Mouse (Mus musculus) embryonic facial prominence, embryonic 12.5 days (tissue): ENCODE measurements around the gene Rpl35. TPM values are rescaled to one million over a fixed set of nuclear protein-coding genes. Genes with fewer than 3 reads are reported as not detected.

ENCODE experiments used
- ATAC-seq: fragments of 200-750 bp; cut with Nextera tagmentation; 2 replicates; pipeline ENCODE4 v1.8.0; 2017; ENCODE audit not compliant: insufficient number of reproducible peaks, insufficient read depth, low FRiP score, low TSS enrichment
- H3K27ac ChIP-seq: fragments of 300-500 bp; sonication (generic); 2 replicates; pipeline ENCODE4 v1.5.1; 2016; ENCODE audit warnings: mild to moderate bottlenecking
- H3K27me3 ChIP-seq: fragments of 300-500 bp; sonication (generic); 2 replicates; pipeline ENCODE4 v1.6.1; 2016; ENCODE audit warnings: mild to moderate bottlenecking, moderate library complexity
- H3K36me3 ChIP-seq: fragments of 300-500 bp; sonication (generic); 2 replicates; pipeline ENCODE4 v1.6.1; 2016; ENCODE audit warnings: mild to moderate bottlenecking
- H3K4me1 ChIP-seq: fragments of 300-500 bp; sonication (generic); 2 replicates; pipeline ENCODE4 v1.6.1; 2016
- H3K4me2 ChIP-seq: fragments of 300-500 bp; sonication (generic); replicated peaks from 2 replicates; pipeline ENCODE4 v1.6.1; 2016; ENCODE audit warnings: mild to moderate bottlenecking, moderate library complexity
- H3K4me3 ChIP-seq: fragments of 300-500 bp; sonication (generic); 2 replicates; pipeline ENCODE4 v1.5.1; 2016; ENCODE audit warnings: mild to moderate bottlenecking
- H3K9ac ChIP-seq: fragments of 300-500 bp; sonication (generic); 2 replicates; pipeline ENCODE4 v1.6.1; 2016; ENCODE audit warnings: mild to moderate bottlenecking, moderate library complexity
- H3K9me3 ChIP-seq: fragments of 300-500 bp; sonication (generic); 2 replicates; pipeline ENCODE4 v1.6.1; 2016; ENCODE audit warnings: mild to moderate bottlenecking, moderate library complexity
- WGBS: fragments of 180-500 bp; shearing (Covaris S2); methylation state at CpG from one replicate; pipeline ENCODE4 v1.1.7; 2016; 5-methylcytosine and 5-hydroxymethylcytosine counted together
- polyA plus RNA-seq: library from polyadenylated mRNA; unstranded; fragments of >200 nt; fragmentation: Nextera tagmentation; extraction: Ambion mirVana; gene quantifications from 2 replicates; pipeline ENCODE4 v1.2.1, GENCODE M21; 2016

Rpl35 gene
- polyA plus RNA-seq, 1 experiment from 2014 or later, result 1,116 TPM

DNA sequence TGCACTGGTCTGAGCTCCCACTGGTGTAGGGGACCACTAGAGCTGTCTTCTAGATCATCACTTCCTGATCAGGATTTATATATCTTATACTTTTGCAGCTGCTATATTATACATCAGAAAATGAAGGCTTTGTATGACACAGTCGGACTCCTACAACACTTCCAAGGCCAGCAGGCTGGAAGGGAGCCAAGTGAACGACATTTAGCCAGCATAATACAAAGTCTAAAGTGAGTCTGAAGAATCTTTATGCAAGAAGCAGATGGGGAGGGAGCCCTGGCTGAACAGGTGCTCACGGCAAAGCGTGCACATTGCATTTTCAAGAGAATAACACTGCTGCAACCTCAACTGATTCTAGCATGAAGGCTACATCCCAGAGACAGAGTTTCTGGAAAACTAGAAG lies 13.0 kb downstream of the Rpl35 start:
- 61% methylated on average over 4 of the region's 4 CpGs for whole genome bisulfite sequencing
- H3K27me3 ChIP-seq, result no peaks in the 10 kb centered on the region
- no peaks in the 10 kb centered on the region for H3K36me3 ChIP-seq
- H3K9ac ChIP-seq, result no peak overlapping the region
- ATAC-seq, result no peak
- H3K4me3 ChIP-seq, result no peak overlapping the region
- no peak overlapping the region for H3K4me2 ChIP-seq
- no peaks in the 10 kb centered on the region for H3K9me3 ChIP-seq
- 0 out of 2 replicates have a peak, but pooled peaks cover 5% of the 10 kb centered on the region for H3K4me1 ChIP-seq
- no peak overlapping the region for H3K27ac ChIP-seq

DNA sequence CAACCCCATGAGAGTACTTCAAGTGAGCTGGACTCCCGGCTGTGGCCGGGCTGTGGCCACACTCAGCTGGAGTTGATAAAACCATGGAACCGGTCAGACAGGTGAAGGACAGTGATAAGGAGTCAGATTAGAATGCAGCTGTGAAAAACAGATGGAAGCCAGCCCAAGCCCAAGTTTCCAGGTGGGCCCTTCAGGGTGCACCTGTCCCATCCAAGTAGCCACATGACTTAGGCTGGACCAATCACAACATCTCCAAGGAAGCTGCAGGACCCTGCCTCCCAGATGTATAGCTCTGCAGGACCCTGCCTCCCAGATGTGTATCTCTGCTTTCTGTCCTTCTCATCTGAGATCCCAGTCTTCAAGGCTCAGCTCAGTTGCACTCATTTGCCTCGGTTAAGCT lies 13.4 kb downstream of the Rpl35 start:
- Histone ChIP-seq H3K36me3 (no peaks in the 10 kb centered on the region), H3K4me1 (0 out of 2 replicates have a peak, but pooled peaks cover 3% of the 10 kb centered on the region), H3K27me3 (no peaks in the 10 kb centered on the region), H3K4me2 (no peak overlapping the region), H3K9ac (no peak overlapping the region), H3K4me3 (no peak overlapping the region), H3K9me3 (no peaks in the 10 kb centered on the region), H3K27ac (no peak overlapping the region)
- no peak for ATAC-seq
- WGBS, result 69% methylated on average over 4 of the region's 4 CpGs

DNA sequence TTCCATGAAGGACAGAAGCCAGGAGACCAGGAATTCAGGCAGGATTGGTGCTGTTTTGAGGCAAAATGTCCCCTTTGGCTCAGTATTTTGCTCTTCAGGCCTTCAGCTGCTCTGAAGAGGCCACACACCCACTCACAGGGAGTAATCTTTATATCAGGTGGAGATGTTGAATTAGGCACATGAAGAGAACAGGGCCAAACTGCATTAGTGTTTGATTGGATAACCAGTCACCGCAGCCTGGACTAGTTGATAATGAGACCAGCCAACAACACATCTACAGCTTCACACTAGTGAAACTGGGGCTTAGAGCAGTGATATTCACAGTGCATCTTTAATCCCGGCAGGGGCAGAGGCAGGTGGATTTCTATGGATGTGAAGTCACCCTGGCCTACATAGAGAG lies 16.5 kb downstream of the Rpl35 start:
- no peak overlapping the region for H3K27ac ChIP-seq
- no peak overlapping the region for H3K4me2 ChIP-seq
- ATAC-seq, result no peak
- H3K4me1 ChIP-seq, result 0 out of 2 replicates have a peak, but pooled peaks cover 3% of the 10 kb centered on the region
- 95% methylated on average over 2 of the region's 2 CpGs for WGBS
- H3K9me3 ChIP-seq, result no peaks in the 10 kb centered on the region
- H3K27me3 ChIP-seq, result no peaks in the 10 kb centered on the region
- no peaks in the 10 kb centered on the region for H3K36me3 ChIP-seq
- H3K9ac ChIP-seq, result no peak overlapping the region
- no peak overlapping the region for H3K4me3 ChIP-seq

DNA sequence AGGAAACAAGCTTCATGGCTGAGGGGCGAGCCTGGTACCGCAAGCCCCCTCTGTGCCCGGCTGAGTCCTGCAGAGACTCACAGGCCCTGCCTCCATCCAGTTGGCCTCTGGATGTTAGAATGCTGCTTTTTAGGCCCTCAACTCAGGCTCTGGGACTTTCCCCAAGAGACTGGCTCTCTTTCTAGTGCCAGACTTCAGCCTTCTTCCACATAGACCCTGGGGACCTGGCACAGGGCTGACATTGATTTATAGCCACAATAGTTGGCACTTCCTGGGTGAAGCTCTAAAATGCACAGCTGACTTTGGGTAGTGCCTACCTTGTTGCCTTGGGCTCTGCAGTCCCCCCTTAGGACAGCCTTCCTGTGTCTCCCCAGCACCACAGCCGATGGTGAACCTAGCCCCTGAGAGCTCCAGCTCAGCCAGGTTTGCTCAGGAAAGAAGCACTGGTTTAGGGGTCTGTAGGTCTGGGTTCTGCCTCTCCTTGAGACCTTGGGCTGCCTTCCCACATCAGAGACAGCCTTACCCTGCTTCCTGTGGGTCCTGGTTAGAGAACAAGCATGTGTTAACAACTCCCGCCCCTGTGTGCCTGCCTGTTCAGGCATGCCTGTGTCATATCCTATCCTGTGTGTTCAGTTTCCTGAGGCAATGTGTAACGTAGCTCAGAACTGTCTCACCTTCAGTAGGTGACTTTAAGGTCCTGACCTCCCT lies 17.5 kb downstream of the Rpl35 start:
- no peak overlapping the region for H3K4me3 ChIP-seq
- WGBS, result 70% methylated on average over 6 of the region's 6 CpGs
- H3K27ac ChIP-seq, result no peak overlapping the region
- H3K36me3 ChIP-seq, result no peaks in the 10 kb centered on the region
- ATAC-seq, result no peak
- no peaks in the 10 kb centered on the region for H3K9me3 ChIP-seq
- H3K4me2 ChIP-seq, result no peak overlapping the region
- 0 out of 2 replicates have a peak, but pooled peaks cover 3% of the 10 kb centered on the region for H3K4me1 ChIP-seq
- no peak overlapping the region for H3K9ac ChIP-seq
- H3K27me3 ChIP-seq, result no peaks in the 10 kb centered on the region

DNA sequence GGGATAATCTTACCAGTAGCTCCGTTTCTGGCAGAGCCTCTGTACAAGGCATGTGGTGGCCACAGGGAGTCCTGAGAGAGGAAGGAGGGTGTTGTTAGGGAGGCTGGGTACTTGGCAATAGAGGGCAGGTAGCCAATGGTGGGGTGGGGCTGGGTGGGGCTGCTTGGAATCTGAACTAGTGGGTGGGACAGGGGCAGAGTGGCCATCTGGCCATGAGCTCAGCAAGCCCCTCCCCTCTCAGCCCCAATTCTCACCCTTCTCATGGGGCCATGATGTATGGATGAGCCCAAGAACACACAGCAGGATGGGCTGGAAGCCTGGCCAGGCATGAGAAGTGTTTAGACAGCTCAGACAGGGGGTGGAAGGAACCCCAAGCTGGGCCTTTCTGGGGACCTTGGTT lies 18.1 kb downstream of the Rpl35 start:
- Histone ChIP-seq H3K4me3 (no peak overlapping the region), H3K36me3 (no peaks in the 10 kb centered on the region), H3K9ac (no peak overlapping the region), H3K4me2 (no peak overlapping the region), H3K9me3 (no peaks in the 10 kb centered on the region), H3K4me1 (no peaks in the 10 kb centered on the region), H3K27ac (no peak overlapping the region), H3K27me3 (no peaks in the 10 kb centered on the region)
- 38% methylated on average over 1 of the region's 1 CpGs for WGBS
- no peak for ATAC-seq

DNA sequence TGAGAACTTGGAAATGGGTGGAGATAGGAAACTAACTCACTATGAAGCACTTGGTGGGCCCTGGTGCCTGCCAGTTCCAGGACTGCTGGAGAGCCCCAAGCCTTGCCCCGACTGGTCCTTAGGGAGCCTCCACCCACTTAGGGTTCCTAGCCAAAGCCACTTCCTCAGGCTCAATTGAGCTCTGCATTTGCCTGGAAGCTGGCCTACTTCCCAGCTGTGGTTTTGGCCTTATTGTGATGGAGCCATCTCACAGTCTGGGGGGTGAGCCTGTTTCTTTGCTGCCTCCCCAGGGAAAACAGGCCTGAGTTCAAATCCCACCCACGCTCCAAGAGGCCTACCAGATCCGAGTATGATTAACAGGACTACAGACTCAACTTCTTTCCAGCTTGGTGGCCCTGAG lies 18.8 kb downstream of the Rpl35 start:
- no peak for ATAC-seq
- H3K9me3 ChIP-seq, result no peaks in the 10 kb centered on the region
- 91% methylated on average over 3 of the region's 3 CpGs for WGBS

DNA sequence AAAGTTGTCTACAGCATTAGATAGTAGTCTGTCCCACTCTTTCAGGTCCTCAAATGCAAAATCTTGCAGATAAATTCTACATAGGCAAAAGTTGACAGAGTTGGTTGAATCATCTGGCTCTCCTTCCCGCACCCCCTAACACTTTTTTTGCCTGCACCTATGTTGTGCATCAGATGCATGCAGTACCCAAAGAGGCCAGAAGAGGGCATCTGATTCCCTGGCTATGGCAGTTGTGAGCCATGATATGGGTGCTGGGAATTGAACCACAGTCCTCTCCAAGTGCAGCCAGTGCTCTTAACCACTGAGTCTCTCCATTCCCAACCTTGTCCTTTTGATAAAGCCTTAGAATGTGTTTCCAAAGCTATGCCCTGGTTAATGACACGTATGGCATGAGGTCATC lies 22.0 kb downstream of the Rpl35 start:
- WGBS, result 92% methylated on average over 2 of the region's 2 CpGs
- ATAC-seq, result no peak
- Histone ChIP-seq H3K9ac (no peak overlapping the region), H3K9me3 (no peaks in the 10 kb centered on the region), H3K36me3 (no peaks in the 10 kb centered on the region), H3K4me3 (no peak overlapping the region), H3K27ac (no peak overlapping the region), H3K4me1 (no peaks in the 10 kb centered on the region), H3K4me2 (no peak overlapping the region), H3K27me3 (no peaks in the 10 kb centered on the region)

More for the DNA sequence above, 18.8 kb downstream of the Rpl35 start:
- H3K27me3 ChIP-seq, result no peaks in the 10 kb centered on the region
- no peaks in the 10 kb centered on the region for H3K4me1 ChIP-seq
- H3K36me3 ChIP-seq, result no peaks in the 10 kb centered on the region
- H3K9ac ChIP-seq, result no peak overlapping the region
- no peak overlapping the region for H3K27ac ChIP-seq
- H3K4me3 ChIP-seq, result no peak overlapping the region
- H3K4me2 ChIP-seq, result no peak overlapping the region

DNA sequence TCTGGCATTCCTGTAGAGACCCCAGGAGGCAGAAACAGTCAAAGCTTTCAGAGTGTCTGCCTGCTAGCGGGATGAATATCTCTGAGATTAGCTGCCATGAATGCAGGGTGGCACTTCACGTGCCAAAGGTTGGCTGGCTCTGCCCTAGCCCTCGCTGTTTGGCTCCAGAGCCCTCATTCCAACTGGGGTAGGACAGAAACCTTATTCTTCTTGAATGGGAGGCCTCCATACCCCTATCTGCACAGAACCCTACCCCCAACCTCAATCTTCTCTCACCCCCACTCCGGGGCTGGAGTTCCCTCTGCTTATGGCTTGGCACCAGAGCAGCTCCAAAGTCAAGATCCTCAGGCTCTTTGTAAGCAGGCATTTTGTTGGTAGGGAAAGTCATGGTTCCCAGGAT lies 27.6 kb downstream of the Rpl35 start:
- Histone ChIP-seq H3K9ac (no peak overlapping the region), H3K9me3 (no peaks in the 10 kb centered on the region), H3K4me1 (no peaks in the 10 kb centered on the region), H3K4me3 (no peak overlapping the region), H3K27ac (no peak overlapping the region), H3K27me3 (no peaks in the 10 kb centered on the region), H3K36me3 (no peaks in the 10 kb centered on the region), H3K4me2 (no peak overlapping the region)
- WGBS, result 53% methylated on average over 4 of the region's 4 CpGs
- ATAC-seq, result no peak

DNA sequence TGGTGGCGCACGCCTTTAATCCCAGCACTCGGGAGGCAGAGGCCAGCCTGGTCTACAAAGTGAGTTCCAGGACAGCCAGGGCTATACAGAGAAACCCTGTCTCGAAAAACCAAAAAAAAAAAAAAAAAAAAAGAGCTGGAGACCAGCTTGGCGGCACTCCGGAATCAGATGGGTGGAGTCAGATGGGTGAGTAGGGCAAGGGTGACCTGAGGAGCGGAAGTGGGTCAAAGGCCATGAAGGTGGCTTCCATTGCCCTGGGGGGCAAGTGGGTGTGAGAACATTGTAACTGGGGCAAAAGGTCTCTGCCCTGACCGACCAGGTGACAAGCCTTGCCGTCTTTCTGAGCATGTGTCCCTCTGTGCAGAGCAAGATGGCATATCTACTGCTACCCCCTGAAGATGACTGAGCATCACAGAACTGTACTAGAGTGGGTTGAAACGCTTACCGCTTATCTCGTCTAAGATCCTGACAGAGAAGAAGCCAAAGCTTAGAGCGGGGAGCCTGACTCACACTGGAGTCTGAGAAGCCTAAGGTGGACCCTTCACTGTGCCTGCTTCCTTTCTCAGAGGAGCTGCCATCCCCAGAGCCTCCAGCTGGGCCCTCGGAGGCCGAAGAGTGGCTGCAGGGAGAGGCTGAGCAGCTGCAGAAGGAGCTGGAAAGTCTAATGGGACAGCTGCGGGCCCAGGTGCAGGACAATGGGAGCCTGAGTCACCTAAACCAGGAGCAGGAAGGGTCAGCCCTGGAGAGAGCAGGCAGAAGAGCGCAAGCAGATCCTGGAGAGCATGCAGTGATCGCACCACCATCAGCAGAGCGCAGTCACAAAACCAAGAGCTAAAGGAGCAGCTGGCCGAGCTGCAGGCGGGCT lies 29.3 kb downstream of the Rpl35 start:
- ATAC-seq, result no peak
- Histone ChIP-seq H3K4me2 (no peak overlapping the region), H3K9me3 (no peaks in the 10 kb centered on the region), H3K27me3 (no peaks in the 10 kb centered on the region), H3K36me3 (no peaks in the 10 kb centered on the region), H3K9ac (no peak overlapping the region), H3K27ac (no peak overlapping the region), H3K4me3 (no peak overlapping the region), H3K4me1 (no peaks in the 10 kb centered on the region)
- 77% methylated on average over 21 of the region's 21 CpGs for WGBS

DNA sequence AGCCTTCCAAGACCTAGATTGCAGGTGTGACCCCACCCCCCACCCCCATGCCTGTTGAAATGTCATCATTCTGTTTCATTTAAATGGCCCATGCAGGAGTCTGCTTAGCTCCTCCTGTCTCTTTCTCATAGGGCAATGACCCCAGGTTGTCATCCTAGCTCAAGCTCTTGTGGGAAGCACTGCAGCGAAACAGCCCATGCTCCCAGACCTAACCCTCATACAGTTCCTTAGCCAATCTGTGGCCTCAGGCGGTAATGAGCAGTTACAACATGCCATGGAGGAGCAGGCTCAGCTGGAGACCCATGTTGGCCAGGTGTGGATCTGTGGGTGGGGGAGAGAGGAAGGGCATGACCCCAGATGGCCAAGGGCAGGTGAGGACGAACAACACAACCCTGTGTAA lies 30.2 kb downstream of the Rpl35 start:
- no peaks in the 10 kb centered on the region for H3K36me3 ChIP-seq
- no peaks in the 10 kb centered on the region for H3K4me1 ChIP-seq
- no peak overlapping the region for H3K4me3 ChIP-seq
- no peaks in the 10 kb centered on the region for H3K9me3 ChIP-seq
- no peak overlapping the region for H3K9ac ChIP-seq
- 77% methylated on average over 3 of the region's 3 CpGs for WGBS
- no peak overlapping the region for H3K27ac ChIP-seq
- H3K4me2 ChIP-seq, result no peak overlapping the region
- no peak for ATAC-seq
- no peaks in the 10 kb centered on the region for H3K27me3 ChIP-seq

DNA sequence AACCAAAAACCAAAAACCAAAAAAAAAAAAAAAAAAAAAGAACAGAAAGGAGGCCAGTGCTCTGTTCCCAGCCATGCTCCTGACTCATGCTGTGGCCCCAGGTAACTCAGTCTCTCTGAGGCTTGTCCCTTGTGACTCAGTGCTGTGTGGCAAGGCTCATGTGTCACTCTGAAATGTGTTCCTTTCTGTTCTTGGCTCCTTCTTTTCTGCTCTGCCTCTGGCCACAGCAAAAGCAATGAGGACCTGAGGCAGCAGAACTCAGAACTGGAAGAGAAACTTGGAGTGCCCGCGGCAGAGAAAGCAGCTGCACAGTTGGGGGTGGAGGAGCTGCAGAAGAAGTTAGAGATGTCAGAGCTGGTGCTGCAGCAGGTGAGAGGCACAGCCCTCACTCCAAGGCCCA lies 31.3 kb downstream of the Rpl35 start:
- Histone ChIP-seq H3K27me3 (no peaks in the 10 kb centered on the region), H3K4me1 (no peaks in the 10 kb centered on the region), H3K36me3 (no peaks in the 10 kb centered on the region), H3K27ac (no peak overlapping the region), H3K4me2 (no peak overlapping the region), H3K4me3 (no peak overlapping the region), H3K9ac (no peak overlapping the region), H3K9me3 (no peaks in the 10 kb centered on the region)
- no peak for ATAC-seq
- 53% methylated on average over 2 of the region's 2 CpGs for WGBS

DNA sequence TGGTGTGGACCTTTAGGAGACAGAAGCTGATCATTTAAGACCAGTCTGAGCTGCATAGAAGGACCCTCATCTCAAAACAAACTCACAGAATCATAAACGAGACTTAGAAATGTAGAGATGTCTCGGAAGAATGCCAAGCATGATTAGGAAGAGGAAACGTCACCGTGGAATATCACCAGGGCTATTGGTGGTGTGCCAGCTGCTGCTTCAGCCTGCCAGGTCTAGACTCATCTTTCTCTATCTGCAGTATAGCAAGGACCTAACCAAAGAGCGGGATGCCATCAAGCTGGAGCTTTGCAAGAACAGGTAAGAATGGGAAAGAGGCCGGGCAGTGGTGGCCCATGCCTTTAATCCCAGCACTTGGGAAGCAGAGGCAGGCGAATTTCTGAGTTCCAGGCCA lies 31.7 kb downstream of the Rpl35 start:
- no peaks in the 10 kb centered on the region for H3K27me3 ChIP-seq
- H3K9ac ChIP-seq, result no peak overlapping the region
- H3K27ac ChIP-seq, result no peak overlapping the region
- H3K4me2 ChIP-seq, result no peak overlapping the region
- no peaks in the 10 kb centered on the region for H3K9me3 ChIP-seq
- ATAC-seq, result no peak
- H3K4me3 ChIP-seq, result no peak overlapping the region
- H3K4me1 ChIP-seq, result no peaks in the 10 kb centered on the region
- no peaks in the 10 kb centered on the region for H3K36me3 ChIP-seq
- WGBS, result 81% methylated on average over 7 of the region's 7 CpGs
